Mouse (Mus musculus): ENCODE measurements around the gene Txn2.

GRCm38 (mm10) chr15:77893292-77893691, 35.5 kb downstream of the Txn2 start:
- TF ChIP-seq CTCF (IDR thresholded peaks at IDR 0.05; ENCODE audit: insufficient read depth, low read length) (no peak), POLR2A (IDR thresholded peaks at IDR 0.05; ENCODE audit: borderline replicate concordance, extremely low read depth, low read depth, low read length) (no peak)

All from lung, adult 2 months (tissue).